Mouse (Mus musculus): Measurements from ENCODE around the gene Klhl3.

Gene Klhl3

DNA sequence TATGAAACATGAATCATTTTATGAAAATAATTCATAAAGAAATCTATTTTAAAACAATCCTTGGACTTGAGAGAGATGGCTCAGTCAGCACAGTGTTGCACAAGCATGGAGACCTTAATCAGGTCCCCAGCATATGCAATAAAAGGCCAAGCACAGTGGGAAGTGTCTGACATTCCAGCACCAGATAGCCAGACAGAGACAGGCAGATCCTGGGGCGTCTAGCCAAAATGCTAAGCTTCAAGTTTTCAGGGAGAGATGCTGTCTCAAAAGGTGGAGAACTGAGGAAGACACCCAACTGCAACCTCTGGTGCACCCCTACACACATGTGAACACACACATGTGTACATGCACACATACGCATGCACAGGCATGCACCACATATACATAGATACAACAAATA, 153.1 kb downstream of the Klhl3 start:
- DNase-seq (ENCODE audit: low spot score in 2 of 2) = no peak

DNA sequence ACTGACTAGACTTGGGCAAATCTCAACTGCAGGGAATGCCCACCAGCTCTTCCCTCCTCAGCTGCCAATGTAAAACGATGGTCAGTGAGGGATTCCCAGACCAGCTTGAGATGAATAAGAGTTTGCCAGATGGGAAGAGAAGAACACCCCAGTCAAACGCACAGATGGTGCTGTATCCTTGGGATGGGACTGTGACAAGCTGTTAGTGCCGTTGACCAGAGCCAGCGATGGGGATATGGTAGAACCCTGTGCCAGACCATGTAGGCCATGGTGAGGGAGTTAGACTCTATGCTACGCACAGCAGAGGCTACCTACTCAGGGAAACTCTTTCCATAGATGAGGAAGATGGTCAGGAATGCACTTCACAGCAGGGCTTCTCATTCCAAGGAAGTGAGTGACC, 153.6 kb downstream of the Klhl3 start:
- DNase-seq (ENCODE audit: low spot score in 2 of 2) = no peak
